9 mouse cellular contexts compared by ENCODE assay signal in genomic region chr11:61529268-61529713, GRCm38 (mm10). TPM values are rescaled to one million over a fixed set of nuclear protein-coding genes. Genes with fewer than 3 reads are reported as not detected.
A peak's percentile ranks its signal among the peaks of the same experiment; 100 is the strongest.
DNase-seq lines count a peak whose midpoint lies in the region; ATAC-seq and TF ChIP-seq lines count a peak whose summit lies in the region.
"Had no signal": no experiment of that assay in that cellular context is flagged by ENCODE, and none has a peak within 500 bp of the region (broad histone marks: within the 10 kb centered on the region; RNA-seq: fewer than 3 reads in every experiment).

No protein-coding gene starts in this region.

- no peak overlapping the region for H3K4me2 ChIP-seq in hindbrain, embryonic 13.5 days
- H3K4me2 ChIP-seq in lung, embryonic 14.5 days: no peak overlapping the region

- no peak overlapping the region for H3K4me3 ChIP-seq in hindbrain, embryonic 13.5 days
- H3K4me3 ChIP-seq in lung, embryonic 14.5 days (ENCODE audit: low read depth, low read length): no peak overlapping the region

- H3K4me1 ChIP-seq in hindbrain, embryonic 13.5 days (replicated peaks): peaks cover 21% of the 10 kb centered on the region
- no peaks in the 10 kb centered on the region for H3K4me1 ChIP-seq in lung, embryonic 14.5 days (ENCODE audit: insufficient read depth)

- H3K9ac ChIP-seq in hindbrain, embryonic 13.5 days: no peak overlapping the region
- H3K9ac ChIP-seq in lung, embryonic 14.5 days: no peak overlapping the region

- H3K9me3 ChIP-seq in hindbrain, embryonic 13.5 days: no peaks in the 10 kb centered on the region
- H3K9me3 ChIP-seq in lung, embryonic 14.5 days (ENCODE audit: low read depth, low read length): no peaks in the 10 kb centered on the region

- TF ChIP-seq CTCF in lung, embryonic 14.5 days (IDR thresholded peaks at IDR 0.05; ENCODE audit: low read depth): no peak

- H3K27me3 ChIP-seq in hindbrain, embryonic 13.5 days: no peaks in the 10 kb centered on the region
- H3K27me3 ChIP-seq in lung, embryonic 14.5 days (ENCODE audit: insufficient read depth, low read length): no peaks in the 10 kb centered on the region

- peaks cover 25% of the 10 kb centered on the region for H3K36me3 ChIP-seq in hindbrain, embryonic 13.5 days
- peaks cover 13% of the 10 kb centered on the region; the same call in 1 of the 2 replicates for H3K36me3 ChIP-seq in lung, embryonic 14.5 days (ENCODE audit: insufficient read depth)

- peak; percentile 88 for ATAC-seq in cerebellum, adult (ENCODE audit: insufficient number of reproducible peaks, low FRiP score, low TSS enrichment)
- peak; percentile 46; the same call in 1 of the 2 replicates for ATAC-seq in hindbrain, embryonic 13.5 days (ENCODE audit: low FRiP score)
- 0 out of 2 replicates have a peak, but pooled peaks have one; percentile 11 for ATAC-seq in lung, embryonic 14.5 days (ENCODE audit: insufficient read depth)

- peak overlapping the region; percentile 36 for H3K27ac ChIP-seq in hindbrain, embryonic 13.5 days
- 0 out of 2 replicates have a peak overlapping the region, but pooled peaks have one; percentile 33 for H3K27ac ChIP-seq in lung, embryonic 14.5 days (ENCODE audit: low read depth)

- no peak for DNase-seq in cerebellum, postnatal 4 days (ENCODE audit: low spot score in 2 of 2)
- DNase-seq in right cerebral cortex, adult 18-20 months: peak; percentile 31
- DNase-seq in right cerebral cortex, postnatal 4 days: no peak
- DNase-seq in lung, embryonic 14.5 days: peak; percentile 40
- DNase-seq in urinary bladder, postnatal 4 days (ENCODE audit: low spot score in 2 of 2): no peak
- no peak for DNase-seq in spleen, adult 18-20 months

- 27% methylated on average over 4 of the region's 4 CpGs for WGBS in hindbrain, embryonic 13.5 days
- 52% methylated on average over 4 of the region's 4 CpGs for WGBS in lung, embryonic 14.5 days

RNA-seq across cellular contexts. Expression of gene B9d1, which starts 24.3 kb away (rescaled TPM):
- 41.0 and 43.4 TPM in 2 replicates for polyA plus RNA-seq in hindbrain, embryonic 13.5 days (2015; fragmentation: Nextera tagmentation; extraction: Ambion mirVana)
- 48.9 and 54.1 TPM in 2 replicates for polyA plus RNA-seq in lung, embryonic 14.5 days (2014; fragmentation: Nextera tagmentation; extraction: Ambion mirVana)

RNA-seq across cellular contexts. Expression of gene Mapk7, which starts 35.1 kb away (rescaled TPM):
- polyA plus RNA-seq in hindbrain, embryonic 13.5 days (2015; fragmentation: Nextera tagmentation; extraction: Ambion mirVana): 78.3 and 82.6 TPM in 2 replicates
- 62.8 and 69.6 TPM in 2 replicates for polyA plus RNA-seq in lung, embryonic 14.5 days (2014; fragmentation: Nextera tagmentation; extraction: Ambion mirVana)

RNA-seq across cellular contexts. Expression of gene Mfap4, which starts 44.1 kb away (rescaled TPM):
- polyA plus RNA-seq in hindbrain, embryonic 13.5 days (2015; fragmentation: Nextera tagmentation; extraction: Ambion mirVana): 60.5 and 77.1 TPM in 2 replicates
- polyA plus RNA-seq in lung, embryonic 14.5 days (2014; fragmentation: Nextera tagmentation; extraction: Ambion mirVana): 615 and 660 TPM in 2 replicates
- polyA plus RNA-seq: C2C12 had no signal

RNA-seq across cellular contexts. Expression of gene Epn2, which starts 50.2 kb away (rescaled TPM):
- polyA plus RNA-seq in hindbrain, embryonic 13.5 days (2015; fragmentation: Nextera tagmentation; extraction: Ambion mirVana): 48.1 and 56.5 TPM in 2 replicates
- polyA plus RNA-seq in lung, embryonic 14.5 days (2014; fragmentation: Nextera tagmentation; extraction: Ambion mirVana): 26.1 and 30.0 TPM in 2 replicates

Comparison
In these comparisons a context has a peak if more than half of its experiments do, and no peak if none do; other contexts are left out.
1. DNase-seq: peak in right cerebral cortex, adult 18-20 months (single experiment) and lung, embryonic 14.5 days (single experiment); none in cerebellum, postnatal 4 days (0 of 2), right cerebral cortex, postnatal 4 days (single experiment), urinary bladder, postnatal 4 days (0 of 2) and spleen, adult 18-20 months (0 of 2).
2. ATAC-seq: peak in every context shown above with its lines; median percentile 88 in cerebellum, adult; 46 in hindbrain, embryonic 13.5 days; 11 in lung, embryonic 14.5 days.